Mouse (Mus musculus) layer of hippocampus, postnatal 36 days (tissue): ENCODE results near the gene Pigl. TPM values are rescaled to one million over a fixed set of nuclear protein-coding genes. Genes with fewer than 3 reads are reported as not detected.

Source experiments
- DNase-seq, 2 experiments: peaks; one replicate each; pipeline ENCODE4 v3.0.0; 2022
- total RNA-seq, 2 experiments: library from RNA; stranded (reverse); gene quantifications; 2 replicates each; pipeline ENCODE4 v1.2.3; 2021

Gene Pigl
- total RNA-seq, 2 experiments from 2014 or later: 6.4 to 8.4 TPM

DNA sequence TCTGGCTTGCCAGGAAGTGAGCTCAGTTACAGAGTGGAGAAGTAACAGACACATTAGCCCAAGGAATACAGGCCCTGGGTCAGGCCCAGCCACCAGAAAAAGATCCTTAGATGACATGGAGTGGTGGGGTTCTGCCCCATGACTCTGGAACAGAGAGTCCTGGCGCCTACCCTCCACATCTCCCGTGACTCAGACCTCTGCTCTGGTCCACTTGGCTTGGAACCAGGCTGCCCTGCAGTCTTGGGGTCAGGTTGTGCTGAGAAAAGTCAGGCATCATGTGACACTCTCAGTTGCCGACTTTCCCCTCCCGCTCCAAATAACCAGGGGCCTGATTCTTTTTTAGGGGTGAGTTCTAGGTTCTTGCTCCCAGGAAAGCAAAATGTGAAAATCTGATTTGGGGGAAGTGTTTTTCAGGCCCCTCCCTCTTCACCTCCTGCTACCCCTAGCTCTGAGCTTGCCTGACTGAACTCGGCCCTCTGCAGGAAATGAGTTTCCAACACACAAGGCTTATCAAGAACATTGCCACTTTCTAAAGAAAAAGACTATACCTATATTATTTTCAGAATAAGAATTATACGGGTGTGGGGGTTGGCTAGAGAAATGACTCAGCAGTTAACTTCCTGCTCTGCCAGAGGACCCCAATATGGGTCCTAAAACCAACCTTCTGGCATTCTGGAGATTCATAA is 100.8 kb downstream of the Pigl start:
- DNase-seq: no peak

DNA sequence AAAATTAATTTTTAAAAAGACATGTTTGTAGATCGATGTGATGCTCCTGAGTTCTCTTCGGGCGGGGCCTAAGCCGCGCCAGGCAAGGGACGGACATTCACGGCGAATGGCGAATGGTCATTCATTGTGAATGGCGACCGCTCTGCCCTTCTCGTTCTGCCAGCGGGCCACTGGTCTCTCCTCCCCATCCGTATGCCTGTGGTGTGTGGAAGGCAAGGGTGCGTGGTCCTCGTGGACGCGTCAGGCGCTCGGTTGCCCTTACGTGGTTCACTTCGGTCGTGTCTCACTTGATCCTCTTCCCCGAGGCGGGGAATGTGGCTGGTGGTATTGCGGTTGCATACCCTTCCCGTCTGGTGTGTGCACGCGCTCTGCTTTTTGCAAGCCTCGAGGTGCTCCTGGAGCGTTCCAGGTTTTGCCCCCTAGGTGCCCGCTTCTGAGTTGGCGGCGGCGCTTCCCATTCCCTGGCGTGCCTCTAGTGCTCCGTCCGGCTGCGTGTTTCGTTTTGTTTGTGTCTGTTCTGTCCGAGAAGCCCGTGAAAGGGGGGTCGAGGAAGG is 102.3 kb downstream of the Pigl start:
- DNase-seq: no peak

GRCm38 (mm10) chr11:62563590-62563989 is 105.3 kb downstream of the Pigl start:
- DNase-seq: no peak

Other genes starting within 250 kb of the Pigl start
- gene Adora2b, start 209.5 kb upstream of the Pigl start, total RNA-seq: 1 to 10 TPM; 6.9 to 7.3 TPM
- gene Zswim7, start 177.1 kb upstream of the Pigl start, total RNA-seq: 10 to 100 TPM; 11.9 to 14.6 TPM
- 10 to 100 TPM; 86.1 to 88.1 TPM for gene Ttc19, start 177.0 kb upstream of the Pigl start, total RNA-seq
- gene Ncor1, start 81 bp downstream of the Pigl start, total RNA-seq: 100 to 1,000 TPM; 276 to 321 TPM
- gene Cenpv, start 80.8 kb downstream of the Pigl start, total RNA-seq: 10 to 100 TPM; 37.6 to 39.6 TPM
- 1,000 to 10,000 TPM; 1,774 to 1,889 TPM for gene Ubb, start 92.7 kb downstream of the Pigl start, total RNA-seq
- gene Trpv2, start 116.0 kb downstream of the Pigl start, total RNA-seq: 10 to 100 TPM; 13.1 to 13.9 TPM
- 1 to 10 TPM; 7.7 to 8.1 TPM for gene Lrrc75a, start 190.1 kb downstream of the Pigl start, total RNA-seq
- 10 to 100 TPM; 16.5 to 17.1 TPM for gene Mmgt2, start 190.2 kb downstream of the Pigl start, total RNA-seq